Comparison of ENCODE assay signal across 9 mouse cellular contexts in the genomic region with DNA sequence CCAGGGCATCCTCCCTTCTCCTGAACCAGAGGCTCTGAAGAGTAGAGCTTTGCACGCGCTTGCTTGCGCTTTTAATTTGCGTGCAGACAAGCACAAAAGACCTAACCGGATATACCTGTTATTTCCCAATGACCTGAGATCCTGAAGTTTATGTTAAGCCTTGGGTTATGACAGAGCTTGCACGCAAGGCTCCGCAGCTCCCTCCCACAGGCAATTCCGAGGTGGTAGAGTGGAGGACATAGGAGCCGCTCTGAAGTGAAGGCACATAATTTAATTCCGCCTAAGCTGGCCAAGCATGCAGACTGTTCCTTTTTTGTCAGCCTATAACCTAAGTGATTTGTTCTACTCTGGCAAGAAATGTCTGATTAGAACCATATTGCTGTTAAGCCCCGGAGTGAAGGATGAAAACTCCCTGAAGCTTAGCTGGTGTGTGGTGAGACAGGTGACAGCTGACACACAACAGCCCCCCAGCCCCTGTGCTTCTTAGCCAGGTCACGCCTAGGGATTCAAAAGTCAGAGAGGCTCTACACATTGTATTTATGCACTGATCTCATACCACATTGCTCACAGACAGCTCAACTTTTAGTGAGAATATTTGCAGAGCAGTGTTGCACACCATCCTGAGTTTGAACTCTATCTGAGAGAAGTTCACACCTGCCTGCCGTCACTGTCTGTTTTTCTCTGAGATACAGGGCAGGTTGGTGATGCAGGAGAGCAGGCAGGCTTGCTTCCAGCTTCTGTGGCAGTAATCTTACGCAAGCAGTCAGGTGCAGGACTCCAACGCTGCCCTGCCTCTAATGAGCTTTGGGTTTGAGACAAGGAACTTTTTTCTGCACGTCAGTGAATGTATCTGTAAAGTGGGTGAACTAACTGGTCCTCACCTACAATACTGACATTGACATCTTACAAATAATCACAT. TPM values are rescaled to one million over a fixed set of nuclear protein-coding genes. Genes with fewer than 3 reads are reported as not detected.
DNase-seq lines count a peak whose midpoint lies in the region; ATAC-seq lines count a peak whose summit lies in the region.
"Had no signal": no experiment of that assay in that cellular context is flagged by ENCODE, and none has a peak within 500 bp of the region (broad histone marks: within the 10 kb centered on the region; RNA-seq: fewer than 3 reads in every experiment).

No protein-coding gene starts in this region.

- H3K4me1 ChIP-seq in kidney, embryonic 15.5 days = peaks cover 38% of the 10 kb centered on the region
- H3K4me1 ChIP-seq in forebrain, embryonic 12.5 days = peaks cover 20% of the 10 kb centered on the region
- H3K4me1 ChIP-seq in limb, embryonic 13.5 days = peaks cover 46% of the 10 kb centered on the region
- H3K4me1 ChIP-seq in neural tube, embryonic 15.5 days = peaks cover 12% of the 10 kb centered on the region; the same call in 1 of the 2 replicates

- no peaks in the 10 kb centered on the region for H3K27me3 ChIP-seq in kidney, embryonic 15.5 days
- peaks cover 18% of the 10 kb centered on the region for H3K27me3 ChIP-seq in forebrain, embryonic 12.5 days
- H3K27me3 ChIP-seq in limb, embryonic 13.5 days = peaks cover 74% of the 10 kb centered on the region
- no peaks in the 10 kb centered on the region for H3K27me3 ChIP-seq in neural tube, embryonic 15.5 days (replicated peaks)

- 17% methylated on average over 16 of the region's 16 CpGs for WGBS in kidney, embryonic 15.5 days
- WGBS in forebrain, embryonic 12.5 days = 34% methylated on average over 16 of the region's 16 CpGs
- WGBS in limb, embryonic 13.5 days = 7% methylated on average over 16 of the region's 16 CpGs
- 50% methylated on average over 16 of the region's 16 CpGs for WGBS in neural tube, embryonic 15.5 days

- H3K36me3 ChIP-seq in kidney, embryonic 15.5 days = no peaks in the 10 kb centered on the region
- no peaks in the 10 kb centered on the region for H3K36me3 ChIP-seq in forebrain, embryonic 12.5 days (replicated peaks)
- no peaks in the 10 kb centered on the region for H3K36me3 ChIP-seq in limb, embryonic 13.5 days
- no peaks in the 10 kb centered on the region for H3K36me3 ChIP-seq in neural tube, embryonic 15.5 days
- H3K36me3 ChIP-seq: G1E had no signal

- peak overlapping the region; percentile 58 for H3K4me2 ChIP-seq in kidney, embryonic 15.5 days
- peak overlapping the region; percentile 15; the same call in 1 of the 2 replicates for H3K4me2 ChIP-seq in forebrain, embryonic 12.5 days
- H3K4me2 ChIP-seq in limb, embryonic 13.5 days (replicated peaks) = peak overlapping the region; percentile 52
- peak overlapping the region; percentile 35 for H3K4me2 ChIP-seq in neural tube, embryonic 15.5 days

- no peak for DNase-seq in kidney, postnatal 36 days
- DNase-seq in gastrocnemius, postnatal 36 days = no peak
- DNase-seq in cerebellum, adult 11-12 months = no peak
- DNase-seq in thymus, postnatal 10 days (ENCODE audit: low spot score in 2 of 2) = no peak

- intact Hi-C loops in gastrocnemius, postnatal 36 days (cut with DNase I) = no loop called here

- peak; percentile 77 for ATAC-seq in kidney, embryonic 15.5 days (replicated peaks; ENCODE audit: low FRiP score)
- ATAC-seq in forebrain, embryonic 12.5 days (ENCODE audit: low FRiP score) = no peak
- peak; percentile 81 for ATAC-seq in limb, embryonic 13.5 days (ENCODE audit: low FRiP score, low read depth)
- ATAC-seq in neural tube, embryonic 15.5 days (ENCODE audit: low FRiP score) = no peak

- H3K4me3 ChIP-seq in kidney, embryonic 15.5 days (replicated peaks) = peak overlapping the region; percentile 24
- no peak overlapping the region for H3K4me3 ChIP-seq in forebrain, embryonic 12.5 days (replicated peaks)
- H3K4me3 ChIP-seq in limb, embryonic 13.5 days = peak overlapping the region; percentile 27
- H3K4me3 ChIP-seq in neural tube, embryonic 15.5 days (replicated peaks) = no peak overlapping the region

- peak overlapping the region; percentile 79 for H3K27ac ChIP-seq in kidney, embryonic 15.5 days
- H3K27ac ChIP-seq in forebrain, embryonic 12.5 days = no peak overlapping the region
- no peak overlapping the region for H3K27ac ChIP-seq in limb, embryonic 13.5 days
- H3K27ac ChIP-seq in neural tube, embryonic 15.5 days (replicated peaks) = no peak overlapping the region

- no peak overlapping the region for H3K9ac ChIP-seq in kidney, embryonic 15.5 days
- H3K9ac ChIP-seq in forebrain, embryonic 12.5 days = no peak overlapping the region
- 0 out of 2 replicates have a peak overlapping the region, but pooled peaks have one; percentile 0 for H3K9ac ChIP-seq in limb, embryonic 13.5 days
- H3K9ac ChIP-seq in neural tube, embryonic 15.5 days (replicated peaks) = no peak overlapping the region

- no peaks in the 10 kb centered on the region for H3K9me3 ChIP-seq in kidney, embryonic 15.5 days (replicated peaks)
- H3K9me3 ChIP-seq in forebrain, embryonic 12.5 days = no peaks in the 10 kb centered on the region
- H3K9me3 ChIP-seq in limb, embryonic 13.5 days = no peaks in the 10 kb centered on the region
- no peaks in the 10 kb centered on the region for H3K9me3 ChIP-seq in neural tube, embryonic 15.5 days (replicated peaks)
- H3K9me3 ChIP-seq: G1E had no signal

RNA-seq across cellular contexts. Expression of gene Cyp1b1, which starts 14.0 kb away (rescaled TPM):
- 16.5 and 17.2 TPM in 2 replicates for polyA plus RNA-seq in kidney, embryonic 15.5 days (2015; fragmentation: Nextera tagmentation; extraction: Ambion mirVana)
- 3.5 and 3.9 TPM in 2 replicates for polyA plus RNA-seq in forebrain, embryonic 12.5 days (2016; fragmentation: Nextera tagmentation; extraction: Ambion mirVana)
- 2.6 and 3.4 TPM in 2 replicates for polyA plus RNA-seq in limb, embryonic 13.5 days (2015; fragmentation: Nextera tagmentation; extraction: Ambion mirVana)
- polyA plus RNA-seq in neural tube, embryonic 15.5 days (2015; fragmentation: Nextera tagmentation; extraction: Ambion mirVana) = 5.6 and 6.1 TPM in 2 replicates
- total RNA-seq in gastrocnemius, postnatal 36 days (2021) = 1 to 10 TPM in 1 of 2 experiments, under 1 TPM in 1; 0.26 to 1.3 TPM
- polyA plus RNA-seq: G1E had no signal

Comparison
In these comparisons a context has a peak if more than half of its experiments do, and no peak if none do; other contexts are left out.
1. ATAC-seq: peak in kidney, embryonic 15.5 days (single experiment) and limb, embryonic 13.5 days (single experiment); none in forebrain, embryonic 12.5 days (single experiment) and neural tube, embryonic 15.5 days (single experiment).
2. H3K4me3 ChIP-seq: peak in kidney, embryonic 15.5 days (single experiment) and limb, embryonic 13.5 days (single experiment); none in forebrain, embryonic 12.5 days (single experiment) and neural tube, embryonic 15.5 days (single experiment).
3. Peak in every context shown above with its lines, with median percentiles within 50 percentile points of each other: H3K4me2 ChIP-seq.